Mouse (Mus musculus): ENCODE measurements around the gene Edrf1. TPM values are rescaled to one million over a fixed set of nuclear protein-coding genes. Genes with fewer than 3 reads are reported as not detected.

Edrf1 gene
- 37.7 TPM for polyA plus RNA-seq (2017; shearing (Covaris generic))

DNA sequence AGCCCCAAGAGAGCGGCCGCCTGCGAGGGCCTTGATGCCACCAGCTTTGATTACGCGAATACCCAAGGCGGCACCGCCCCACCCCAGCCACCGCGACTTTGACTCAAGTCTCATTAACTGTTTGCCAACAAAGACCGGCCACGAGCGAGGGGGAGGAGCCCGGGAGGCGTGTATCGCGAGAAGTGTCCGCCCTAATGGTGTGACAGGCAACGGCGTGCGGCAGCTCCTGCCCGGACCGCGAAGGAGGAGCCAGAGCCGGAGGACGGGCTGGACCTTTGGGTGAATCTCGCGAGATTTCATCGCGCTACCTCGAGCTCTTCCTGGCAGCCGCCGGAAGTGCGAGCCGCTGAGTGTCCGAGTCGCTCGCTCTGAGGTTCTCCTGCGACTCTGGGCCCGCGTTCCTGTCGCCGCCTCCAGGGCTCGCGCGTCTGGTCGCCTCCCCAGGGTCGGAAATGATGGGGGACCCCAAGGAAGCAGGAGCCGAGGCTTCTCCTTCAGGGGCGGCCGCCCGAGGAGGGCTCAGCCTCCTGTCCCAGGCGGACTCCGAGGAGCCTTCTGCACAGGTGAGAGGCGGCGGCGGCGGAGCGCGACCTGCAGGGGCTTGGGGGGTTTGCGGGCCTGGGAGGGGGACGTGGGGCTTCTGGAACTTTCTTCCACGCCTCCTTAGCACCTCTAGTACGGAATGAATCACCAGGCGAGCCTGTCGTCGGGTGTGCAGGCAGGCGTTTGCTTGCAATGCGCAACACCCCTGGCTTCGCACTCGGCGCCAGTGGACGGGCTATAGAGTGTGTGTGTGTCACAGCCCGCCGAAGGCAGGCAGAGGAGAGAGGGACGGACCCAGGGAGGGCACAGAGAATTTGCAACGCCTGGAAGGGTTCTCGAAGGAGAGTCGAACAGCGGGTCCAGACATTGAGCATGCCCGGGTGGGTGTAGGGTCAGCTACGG lies at the start of gene Edrf1:
TSS of gene Edrf1 (plus strand) at position 183 of the 945 bp plus-strand sequence.

DNA sequence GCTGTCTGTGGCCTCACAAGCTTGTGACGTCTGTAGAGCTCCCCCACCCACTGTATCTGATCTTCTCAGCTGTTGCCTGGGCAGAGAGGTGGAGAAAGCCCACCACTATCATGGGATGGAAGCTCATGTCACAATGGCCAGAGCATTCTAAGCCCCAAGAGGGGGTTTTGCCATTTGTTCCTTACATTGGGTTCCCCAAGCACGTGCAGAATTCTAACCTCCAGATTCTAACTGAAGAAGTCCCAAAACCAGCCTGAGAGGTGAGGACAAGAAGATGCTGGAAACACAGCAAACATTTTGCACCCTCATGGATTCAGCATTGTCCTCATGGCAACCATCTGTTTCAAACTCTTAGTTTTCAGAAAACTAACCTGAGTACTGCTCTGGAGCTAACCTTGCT lies 35.3 kb upstream of the Edrf1 start, which contains the start of gene Tex36:
TSS of gene Tex36 (minus strand) at position 101 of the 400 bp plus-strand sequence.

DNA sequence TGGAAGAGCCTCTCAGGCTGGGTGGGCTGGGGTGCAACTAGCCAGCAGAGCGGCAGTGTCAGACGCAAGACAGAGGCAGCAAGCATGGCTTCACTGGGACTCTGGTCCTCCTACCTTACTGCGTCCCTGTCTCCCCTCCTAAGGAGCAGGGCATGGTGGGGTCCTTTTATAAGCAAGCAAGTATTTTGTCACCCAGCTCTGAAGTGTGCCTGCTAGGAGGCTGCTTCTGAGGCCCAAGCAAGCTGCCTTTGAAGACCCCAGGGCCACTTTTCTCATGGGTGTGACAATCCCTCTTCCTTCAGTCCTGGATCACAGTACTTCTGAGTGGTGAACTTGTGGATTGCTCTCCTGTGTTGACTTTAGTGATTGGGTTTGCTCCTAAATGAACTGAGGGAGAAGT lies 42.6 kb downstream of the Edrf1 start, which contains the start of gene Mmp21:
TSS of gene Mmp21 (minus strand) at position 101 of the 400 bp plus-strand sequence.

Other genes with a start within 250 kb of the Edrf1 start
- not detected for gene Tex36, start 35.4 kb upstream of the Edrf1 start, polyA plus RNA-seq (2017; shearing (Covaris generic))
- gene Mmp21, start 42.5 kb downstream of the Edrf1 start, polyA plus RNA-seq (2017; shearing (Covaris generic)), result not detected
- 157 TPM for gene Bccip, start 71.8 kb downstream of the Edrf1 start, polyA plus RNA-seq (2017; shearing (Covaris generic))
- gene Uros, start 72.5 kb downstream of the Edrf1 start, polyA plus RNA-seq (2017; shearing (Covaris generic)), result 46.3 TPM
- not detected for gene Fank1, start 139.3 kb downstream of the Edrf1 start, polyA plus RNA-seq (2017; shearing (Covaris generic))
- 16.8 TPM for gene Dhx32, start 145.2 kb downstream of the Edrf1 start, polyA plus RNA-seq (2017; shearing (Covaris generic))

All from activated CD4-positive, CD25-positive, alpha-beta regulatory T cell, adult 9 weeks (primary cell).